Mouse (Mus musculus) urinary bladder, adult 2 months (tissue): ENCODE results near the gene Reln. TPM values are rescaled to one million over a fixed set of nuclear protein-coding genes. Genes with fewer than 3 reads are reported as not detected.

Experiments used
- DNase-seq: peaks from one replicate; pipeline ENCODE4 v3.0.0; 2022; ENCODE audit warnings: low spot score
- polyA plus RNA-seq: library from polyadenylated mRNA; depleted of rRNA; stranded (reverse); fragments of >200 nt; gene quantifications from 2 replicates; pipeline ENCODE4 v1.2.3, GENCODE M21; 2012; rRNA removed

Reln gene
- polyA plus RNA-seq, 1 experiment: 12.8 TPM

GRCm38 (mm10) chr5:21846616-21847290 is 497.7 kb downstream of the Reln start:
- no peak for DNase-seq

GRCm38 (mm10) chr5:21844676-21845075 is 499.8 kb downstream of the Reln start:
- DNase-seq: no peak

Other genes with a start within 250 kb of the Reln start
- 4.0 and 9.5 TPM in 2 replicates for gene Orc5, start 205.7 kb upstream of the Reln start, polyA plus RNA-seq